Mouse (Mus musculus) layer of hippocampus, adult 11-12 months (tissue): ENCODE data around the gene Tnfaip8l1.

Experiments
- DNase-seq: peaks from one replicate; pipeline ENCODE4 v3.0.0; 2022; ENCODE audit warnings: low spot score

The Tnfaip8l1 gene

DNA sequence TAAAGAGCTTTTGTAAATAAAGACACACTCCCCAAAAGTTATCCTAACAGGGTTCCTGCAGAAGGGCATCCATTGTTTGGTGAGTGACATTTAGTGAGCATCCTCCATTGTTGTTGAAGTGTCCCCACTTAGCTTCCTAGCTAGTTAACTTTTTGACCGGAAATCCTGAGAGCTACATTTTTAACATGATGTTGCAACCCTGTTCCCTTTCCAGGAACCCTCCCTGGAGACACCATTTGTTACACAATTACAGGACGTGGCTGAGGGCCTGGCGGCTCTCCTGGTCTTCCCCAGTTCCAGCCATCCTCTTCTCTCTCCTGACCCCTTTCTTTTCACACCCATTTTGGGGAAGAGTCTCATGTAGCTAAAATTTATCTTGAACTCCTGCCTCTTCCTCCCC is 57.5 kb downstream of the Tnfaip8l1 start:
- no peak for DNase-seq
